Mouse (Mus musculus): ENCODE results near the gene Prss46. TPM values are rescaled to one million over a fixed set of nuclear protein-coding genes. Genes with fewer than 3 reads are reported as not detected.

Prss46 gene
- total and polyA plus RNA-seq, 2 experiments from 2014 or later = not detected

DNA sequence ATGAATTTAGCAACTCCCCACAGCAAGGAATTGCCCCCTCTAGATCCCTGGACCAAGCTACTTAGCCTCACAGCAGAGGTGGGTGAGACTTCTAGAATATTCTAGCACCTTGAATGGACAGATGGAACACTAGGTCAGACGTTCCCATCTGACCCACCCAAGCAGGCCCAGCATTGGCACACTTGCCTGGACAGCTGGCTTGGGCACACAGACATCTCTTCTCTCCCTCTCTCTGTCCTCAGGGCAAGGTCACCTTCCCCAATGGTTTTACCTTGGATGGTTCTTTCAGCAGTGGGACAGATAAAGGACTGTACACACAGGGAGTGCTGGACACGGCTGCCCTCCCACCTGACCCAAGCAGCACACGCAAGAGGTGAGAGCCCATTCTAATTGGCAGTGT is 48.2 kb downstream of the Prss46 start:
- Histone ChIP-seq H3K27me3 (ENCODE audit: control insufficient read depth, insufficient read depth, low read length) (peaks cover 4% of the 10 kb centered on the region; the same call in 1 of the 2 replicates), H3K27ac (ENCODE audit: low read depth) (no peak overlapping the region), H3K9ac (replicated peaks; ENCODE audit: low read depth, low read length) (no peak overlapping the region), H3K4me1 (ENCODE audit: control insufficient read depth, insufficient read depth) (peaks cover 7% of the 10 kb centered on the region), H3K36me3 (replicated peaks; ENCODE audit: control insufficient read depth, insufficient read depth, low read length) (0 out of 2 replicates have a peak, but pooled peaks cover 15% of the 10 kb centered on the region), H3K4me2 (ENCODE audit: low read depth, low read length) (no peak overlapping the region), H3K4me3 (ENCODE audit: low read depth, low read length) (no peak overlapping the region), H3K9me3 (replicated peaks; ENCODE audit: control insufficient read depth, low read length) (no peaks in the 10 kb centered on the region)
- WGBS = 65% methylated on average over 3 of the region's 3 CpGs
- TF ChIP-seq CTCF (IDR thresholded peaks at IDR 0.05; ENCODE audit: low read depth) = no peak
- TF ChIP-seq EP300 (IDR thresholded peaks at IDR 0.05; ENCODE audit: low read depth) = no peak
- no peak for DNase-seq (ENCODE audit: low spot score)
- ATAC-seq (ENCODE audit: insufficient read depth, low read depth) = no peak

DNA sequence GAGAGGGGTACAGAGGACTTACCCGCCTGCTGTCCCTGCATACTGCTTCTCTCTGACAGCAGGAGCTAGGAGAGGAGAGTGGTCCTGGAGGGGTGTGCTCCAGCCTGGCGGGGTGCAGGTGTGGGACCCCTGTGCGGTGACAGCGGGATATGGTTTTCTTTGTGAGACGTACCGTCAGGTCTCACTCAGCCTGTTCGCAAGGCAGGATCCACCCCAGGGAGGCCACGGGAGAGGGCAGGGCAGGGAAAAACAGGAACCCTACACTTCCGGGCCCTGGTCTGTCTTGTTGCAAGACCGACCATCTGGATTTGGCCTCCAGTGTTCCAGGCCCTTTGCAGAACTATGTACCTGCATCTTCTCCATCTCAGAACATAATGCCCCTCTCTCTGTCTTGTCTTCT is 49.1 kb downstream of the Prss46 start:
- 80% methylated on average over 10 of the region's 10 CpGs for WGBS
- Histone ChIP-seq H3K36me3 (replicated peaks; ENCODE audit: control insufficient read depth, insufficient read depth, low read length) (0 out of 2 replicates have a peak, but pooled peaks cover 15% of the 10 kb centered on the region), H3K27me3 (ENCODE audit: control insufficient read depth, insufficient read depth, low read length) (peaks cover 4% of the 10 kb centered on the region; the same call in 1 of the 2 replicates), H3K9me3 (replicated peaks; ENCODE audit: control insufficient read depth, low read length) (no peaks in the 10 kb centered on the region), H3K27ac (ENCODE audit: low read depth) (no peak overlapping the region), H3K9ac (replicated peaks; ENCODE audit: low read depth, low read length) (no peak overlapping the region), H3K4me2 (ENCODE audit: low read depth, low read length) (no peak overlapping the region), H3K4me1 (ENCODE audit: control insufficient read depth, insufficient read depth) (peaks cover 7% of the 10 kb centered on the region), H3K4me3 (ENCODE audit: low read depth, low read length) (no peak overlapping the region)
- TF ChIP-seq EP300 (IDR thresholded peaks at IDR 0.05; ENCODE audit: low read depth) = no peak
- no peak for TF ChIP-seq CTCF (IDR thresholded peaks at IDR 0.05; ENCODE audit: low read depth)
- ATAC-seq (ENCODE audit: insufficient read depth, low read depth) = no peak
- no peak for DNase-seq (ENCODE audit: low spot score)

DNA sequence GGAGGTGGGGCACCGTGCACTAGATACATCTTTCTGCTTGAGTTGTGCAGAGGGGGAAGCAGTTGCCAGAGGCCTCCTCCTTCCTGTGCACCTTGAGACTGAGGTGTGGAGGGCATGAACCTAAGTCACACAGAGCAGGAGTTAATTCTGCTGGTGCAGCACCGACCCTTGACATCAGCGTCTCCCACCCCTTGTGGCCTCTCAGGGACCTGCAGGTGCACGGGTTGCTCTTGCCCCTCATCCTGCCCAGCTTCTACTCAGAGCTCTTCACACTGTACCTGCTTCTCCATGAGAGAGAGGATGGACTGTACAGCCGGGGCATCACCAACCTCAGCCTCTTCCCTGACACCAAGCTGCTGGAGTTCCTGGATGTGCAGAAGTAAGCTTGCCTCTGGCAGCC is 51.2 kb downstream of the Prss46 start:
- H3K27me3 ChIP-seq (ENCODE audit: control insufficient read depth, insufficient read depth, low read length) = peaks cover 4% of the 10 kb centered on the region; the same call in 1 of the 2 replicates
- H3K27ac ChIP-seq (ENCODE audit: low read depth) = no peak overlapping the region
- DNase-seq (ENCODE audit: low spot score) = no peak
- H3K9ac ChIP-seq (replicated peaks; ENCODE audit: low read depth, low read length) = no peak overlapping the region
- TF ChIP-seq EP300 (IDR thresholded peaks at IDR 0.05; ENCODE audit: low read depth) (no peak), CTCF (IDR thresholded peaks at IDR 0.05; ENCODE audit: low read depth) (no peak)
- H3K4me2 ChIP-seq (ENCODE audit: low read depth, low read length) = no peak overlapping the region
- H3K9me3 ChIP-seq (replicated peaks; ENCODE audit: control insufficient read depth, low read length) = no peaks in the 10 kb centered on the region
- no peaks in the 10 kb centered on the region for H3K4me1 ChIP-seq (ENCODE audit: control insufficient read depth, insufficient read depth)
- 50% methylated on average over 5 of the region's 5 CpGs for WGBS
- ATAC-seq (ENCODE audit: insufficient read depth, low read depth) = no peak
- no peak overlapping the region for H3K4me3 ChIP-seq (ENCODE audit: low read depth, low read length)
- H3K36me3 ChIP-seq (replicated peaks; ENCODE audit: control insufficient read depth, insufficient read depth, low read length) = 0 out of 2 replicates have a peak, but pooled peaks cover 15% of the 10 kb centered on the region

DNA sequence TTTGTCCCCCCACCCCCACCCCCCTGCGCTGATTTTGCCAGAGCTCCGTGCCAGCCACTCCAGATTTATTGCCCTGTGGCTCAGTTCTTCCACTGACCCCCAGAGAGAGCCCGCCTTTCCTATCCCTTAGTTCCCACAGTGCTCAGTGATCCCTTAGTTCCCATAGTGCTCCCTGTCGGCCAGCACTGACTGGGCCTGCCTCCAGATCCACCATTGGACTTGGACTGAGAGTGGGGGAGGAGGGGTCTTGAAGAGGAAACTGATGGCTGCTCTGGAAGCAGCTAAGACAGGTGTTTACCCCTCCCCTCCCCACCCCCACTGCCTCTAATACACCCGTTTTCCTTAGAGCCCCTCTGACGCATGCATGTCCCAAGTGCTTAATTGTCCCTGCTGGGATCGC is 51.7 kb downstream of the Prss46 start:
- H3K4me3 ChIP-seq (ENCODE audit: low read depth, low read length) = no peak overlapping the region
- no peak overlapping the region for H3K4me2 ChIP-seq (ENCODE audit: low read depth, low read length)
- H3K27me3 ChIP-seq (ENCODE audit: control insufficient read depth, insufficient read depth, low read length) = peaks cover 4% of the 10 kb centered on the region; the same call in 1 of the 2 replicates

DNA sequence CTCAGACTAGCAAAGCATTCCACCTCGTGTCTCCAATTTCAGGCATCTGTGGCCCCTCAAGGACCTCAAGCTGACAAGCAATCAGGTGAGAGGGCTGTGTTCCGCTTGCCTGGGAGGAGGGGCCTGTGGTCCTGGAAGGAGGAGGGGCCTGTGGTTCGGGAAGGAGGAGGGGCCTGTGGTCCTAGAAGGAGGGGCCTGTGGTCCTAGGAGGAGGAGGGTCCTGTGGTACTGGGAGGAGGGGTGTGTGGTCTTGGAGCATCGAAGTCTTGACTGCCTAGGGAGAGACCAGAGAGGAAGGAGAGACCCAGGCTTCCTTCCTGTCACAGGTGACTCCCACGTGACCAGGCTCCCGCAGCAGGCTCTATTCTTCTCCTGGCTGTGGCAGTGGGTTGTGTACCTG is 52.3 kb downstream of the Prss46 start:
- no peak for DNase-seq (ENCODE audit: low spot score)
- no peak overlapping the region for H3K9ac ChIP-seq (replicated peaks; ENCODE audit: low read depth, low read length)
- H3K27ac ChIP-seq (ENCODE audit: low read depth) = no peak overlapping the region
- TF ChIP-seq EP300 (IDR thresholded peaks at IDR 0.05; ENCODE audit: low read depth) (no peak), CTCF (IDR thresholded peaks at IDR 0.05; ENCODE audit: low read depth) (no peak)
- H3K4me3 ChIP-seq (ENCODE audit: low read depth, low read length) = no peak overlapping the region
- no peak overlapping the region for H3K4me2 ChIP-seq (ENCODE audit: low read depth, low read length)
- 22% methylated on average over 6 of the region's 6 CpGs for WGBS
- ATAC-seq (ENCODE audit: insufficient read depth, low read depth) = no peak
- no peaks in the 10 kb centered on the region for H3K9me3 ChIP-seq (replicated peaks; ENCODE audit: control insufficient read depth, low read length)
- H3K36me3 ChIP-seq (replicated peaks; ENCODE audit: control insufficient read depth, insufficient read depth, low read length) = 0 out of 2 replicates have a peak, but pooled peaks cover 15% of the 10 kb centered on the region
- no peaks in the 10 kb centered on the region for H3K4me1 ChIP-seq (ENCODE audit: control insufficient read depth, insufficient read depth)
- peaks cover 4% of the 10 kb centered on the region; the same call in 1 of the 2 replicates for H3K27me3 ChIP-seq (ENCODE audit: control insufficient read depth, insufficient read depth, low read length)

More for the DNA sequence above, 51.7 kb downstream of the Prss46 start:
- Histone ChIP-seq H3K9ac (replicated peaks; ENCODE audit: low read depth, low read length) (no peak overlapping the region), H3K27ac (ENCODE audit: low read depth) (no peak overlapping the region), H3K9me3 (replicated peaks; ENCODE audit: control insufficient read depth, low read length) (no peaks in the 10 kb centered on the region), H3K4me1 (ENCODE audit: control insufficient read depth, insufficient read depth) (no peaks in the 10 kb centered on the region), H3K36me3 (replicated peaks; ENCODE audit: control insufficient read depth, insufficient read depth, low read length) (0 out of 2 replicates have a peak, but pooled peaks cover 15% of the 10 kb centered on the region)
- DNase-seq (ENCODE audit: low spot score) (no peak), ATAC-seq (ENCODE audit: insufficient read depth, low read depth) (no peak)
- WGBS = 34% methylated on average over 7 of the region's 7 CpGs
- TF ChIP-seq CTCF (IDR thresholded peaks at IDR 0.05; ENCODE audit: low read depth) (no peak), EP300 (IDR thresholded peaks at IDR 0.05; ENCODE audit: low read depth) (no peak)

DNA sequence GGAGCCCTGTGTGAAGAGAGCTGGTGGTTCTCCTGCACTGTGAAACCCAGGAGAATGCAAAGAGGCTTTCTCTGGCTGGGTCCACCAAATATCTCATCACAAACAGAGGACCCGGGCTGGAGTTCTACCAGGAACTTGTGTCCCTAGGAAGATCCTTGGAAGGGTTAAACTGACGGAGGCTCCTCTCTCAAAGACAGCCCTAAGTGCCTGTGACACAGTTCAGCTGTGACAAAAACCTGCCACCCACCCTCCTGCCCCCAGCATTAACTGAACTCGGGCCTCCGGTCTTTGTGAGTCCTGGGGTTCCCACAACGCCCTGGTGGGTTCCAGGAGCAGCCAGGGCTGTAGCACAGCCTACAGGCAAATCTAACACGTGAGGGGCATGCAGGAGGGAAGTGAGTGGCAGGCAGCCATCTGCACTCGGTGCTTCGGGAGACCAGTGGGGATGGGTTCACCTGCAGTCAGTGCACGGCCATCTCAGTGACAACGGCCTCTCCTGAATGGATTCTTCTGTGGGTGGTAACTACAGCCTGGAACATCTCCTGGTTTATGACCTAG is 55.2 kb downstream of the Prss46 start:
- no peak for ATAC-seq (ENCODE audit: insufficient read depth, low read depth)

More for the DNA sequence above, 55.2 kb downstream of the Prss46 start:
- 27% methylated on average over 10 of the region's 10 CpGs for WGBS
- H3K27ac ChIP-seq (ENCODE audit: low read depth) = no peak overlapping the region
- no peak for TF ChIP-seq CTCF (IDR thresholded peaks at IDR 0.05; ENCODE audit: low read depth)
- TF ChIP-seq EP300 (IDR thresholded peaks at IDR 0.05; ENCODE audit: low read depth) = no peak
- H3K36me3 ChIP-seq (replicated peaks; ENCODE audit: control insufficient read depth, insufficient read depth, low read length) = 0 out of 2 replicates have a peak, but pooled peaks cover 7% of the 10 kb centered on the region
- no peak for DNase-seq (ENCODE audit: low spot score)
- H3K27me3 ChIP-seq (ENCODE audit: control insufficient read depth, insufficient read depth, low read length) = peaks cover under 1% of the 10 kb centered on the region; the same call in 1 of the 2 replicates
- H3K9me3 ChIP-seq (replicated peaks; ENCODE audit: control insufficient read depth, low read length) = no peaks in the 10 kb centered on the region
- H3K4me1 ChIP-seq (ENCODE audit: control insufficient read depth, insufficient read depth) = no peaks in the 10 kb centered on the region
- no peak overlapping the region for H3K4me2 ChIP-seq (ENCODE audit: low read depth, low read length)
- H3K4me3 ChIP-seq (ENCODE audit: low read depth, low read length) = no peak overlapping the region
- no peak overlapping the region for H3K9ac ChIP-seq (replicated peaks; ENCODE audit: low read depth, low read length)
